Mouse (Mus musculus) forebrain, embryonic 12.5 days (tissue): ENCODE data around the gene Snx21. TPM values are rescaled to one million over a fixed set of nuclear protein-coding genes. Genes with fewer than 3 reads are reported as not detected.
A peak's percentile ranks its signal among the peaks of the same experiment; 100 is the strongest.

Experiments
- ATAC-seq: fragments of 200-750 bp; cut with Nextera tagmentation; 2 replicates; pipeline ENCODE4 v1.8.0; 2017; ENCODE audit warnings: moderate TSS enrichment; ENCODE audit not compliant: low FRiP score
- H3K27ac ChIP-seq: fragments of 300-500 bp; sonication (generic); 2 replicates; pipeline ENCODE4 v1.5.1; 2016; ENCODE audit warnings: mild to moderate bottlenecking
- H3K27me3 ChIP-seq: fragments of 300-500 bp; sonication (generic); 2 replicates; pipeline ENCODE4 v1.6.1; 2016; ENCODE audit warnings: mild to moderate bottlenecking
- H3K36me3 ChIP-seq: fragments of 300-500 bp; sonication (generic); replicated peaks from 2 replicates; pipeline ENCODE4 v1.6.1; 2016; ENCODE audit warnings: mild to moderate bottlenecking
- H3K4me1 ChIP-seq: fragments of 300-500 bp; sonication (generic); 2 replicates; pipeline ENCODE4 v1.6.1; 2016
- H3K4me2 ChIP-seq: fragments of 300-500 bp; sonication (generic); 2 replicates; pipeline ENCODE4 v1.6.1; 2016; ENCODE audit warnings: mild to moderate bottlenecking, moderate library complexity
- H3K4me3 ChIP-seq: fragments of 300-500 bp; sonication (generic); replicated peaks from 2 replicates; pipeline ENCODE4 v1.5.1; 2016; ENCODE audit warnings: mild to moderate bottlenecking
- H3K9ac ChIP-seq: fragments of 300-500 bp; sonication (generic); 2 replicates; pipeline ENCODE4 v1.6.1; 2016; ENCODE audit warnings: mild to moderate bottlenecking
- H3K9me3 ChIP-seq: fragments of 300-500 bp; sonication (generic); 2 replicates; pipeline ENCODE4 v1.6.1; 2016
- WGBS: fragments of 180-500 bp; shearing (Covaris S2); methylation state at CpG from one replicate; pipeline ENCODE4 v1.1.7; 2016; 5-methylcytosine and 5-hydroxymethylcytosine counted together
- polyA plus RNA-seq: library from polyadenylated mRNA; unstranded; fragments of >200 nt; fragmentation: Nextera tagmentation; extraction: Ambion mirVana; gene quantifications from 2 replicates; pipeline ENCODE4 v1.2.1, GENCODE M21; 2016

The Snx21 gene
- polyA plus RNA-seq, 1 experiment from 2014 or later: 13.0 TPM

DNA sequence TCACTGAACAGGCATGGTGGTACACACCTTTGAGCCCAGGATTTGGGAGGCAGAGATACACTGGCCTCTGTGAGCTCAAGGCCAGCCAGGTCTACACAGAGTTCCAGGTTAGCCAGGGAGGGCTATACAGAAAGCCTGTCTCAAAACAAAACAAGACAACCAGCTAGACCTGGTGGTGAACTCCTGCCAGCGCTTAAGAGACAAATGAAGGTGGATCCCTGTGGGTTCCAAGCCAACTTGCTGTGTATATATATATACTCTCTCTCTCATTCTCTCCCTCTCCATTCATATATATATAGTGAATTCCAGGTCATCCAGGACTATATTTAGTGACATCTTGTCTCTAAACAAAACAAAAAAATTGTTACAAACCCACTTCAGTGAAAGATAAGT, 18.3 kb downstream of the Snx21 start:
- no peak for ATAC-seq
- 74% methylated on average over 1 of the region's 1 CpGs for WGBS
- Histone ChIP-seq H3K9me3 (no peaks in the 10 kb centered on the region), H3K27ac (no peak overlapping the region), H3K4me1 (peaks cover 23% of the 10 kb centered on the region), H3K4me3 (peak overlapping the region; percentile 74), H3K9ac (peak overlapping the region; percentile 87), H3K27me3 (no peaks in the 10 kb centered on the region), H3K4me2 (peak overlapping the region; percentile 87), H3K36me3 (peaks cover 17% of the 10 kb centered on the region; the same call in 1 of the 2 replicates)

GRCm38 (mm10) chr2:164804533-164805331, 19.1 kb downstream of the Snx21 start, which contains the start of the genes Acot8 and Zswim3:
TSS of gene Acot8 (minus strand) at chr2:164804882.
TSS of gene Zswim3 (plus strand) at chr2:164805098.
- H3K4me2 ChIP-seq: peak within 1 kb of the TSS; percentile 91
- H3K27me3 ChIP-seq: no peaks in the 10 kb centered on the region
- H3K4me3 ChIP-seq: peak within 1 kb of the TSS; percentile 74
- peaks cover 9% of the 10 kb centered on the region; the same call in 1 of the 2 replicates for H3K36me3 ChIP-seq
- peaks cover 23% of the 10 kb centered on the region for H3K4me1 ChIP-seq
- peak within 1 kb of the TSS; percentile 87 for H3K9ac ChIP-seq
- peak within 1 kb of the TSS; percentile 83 for H3K27ac ChIP-seq
- no peaks in the 10 kb centered on the region for H3K9me3 ChIP-seq
- ATAC-seq: peak; percentile 97
- WGBS: under 1% methylated on average over 47 of the region's 47 CpGs

DNA sequence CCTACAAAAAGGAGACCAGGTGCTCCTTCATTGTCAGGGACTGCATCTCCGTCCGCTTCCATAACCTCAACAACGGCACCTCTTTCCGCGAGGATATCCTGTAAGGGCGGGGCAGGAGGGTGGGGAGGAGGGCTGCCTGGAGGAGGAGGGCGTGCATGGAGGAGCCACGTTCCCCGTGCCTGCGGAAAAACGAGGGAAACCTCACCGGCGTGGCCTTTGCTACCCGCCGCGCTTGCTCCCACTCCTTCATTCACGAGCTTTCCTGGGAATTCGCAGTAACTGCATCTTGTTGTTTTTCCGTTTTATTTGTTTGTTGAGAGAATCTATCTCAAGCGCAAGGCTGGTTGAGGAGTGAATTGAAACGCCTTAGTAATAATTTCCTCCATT, 19.7 kb downstream of the Snx21 start:
- peak; percentile 72 for ATAC-seq
- H3K9me3 ChIP-seq: no peaks in the 10 kb centered on the region
- peaks cover 5% of the 10 kb centered on the region; the same call in 1 of the 2 replicates for H3K36me3 ChIP-seq
- peak overlapping the region; percentile 74 for H3K4me3 ChIP-seq
- WGBS: under 1% methylated on average over 21 of the region's 21 CpGs
- H3K4me2 ChIP-seq: peak overlapping the region; percentile 91
- peaks cover 23% of the 10 kb centered on the region for H3K4me1 ChIP-seq
- peak overlapping the region; percentile 76 for H3K9ac ChIP-seq
- H3K27ac ChIP-seq: peak overlapping the region; percentile 83
- H3K27me3 ChIP-seq: no peaks in the 10 kb centered on the region

- H3K9ac ChIP-seq: no peak overlapping the region
Measured at GRCm38 (mm10) chr2:164806614-164807013, 21.0 kb downstream of the Snx21 start.

GRCm38 (mm10) chr2:164813557-164813956, 27.9 kb downstream of the Snx21 start:
- no peaks in the 10 kb centered on the region; the same call in 1 of the 2 replicates for H3K36me3 ChIP-seq
- H3K9ac ChIP-seq: no peak overlapping the region
- ATAC-seq: no peak
- H3K27ac ChIP-seq: no peak overlapping the region
- H3K4me1 ChIP-seq: no peaks in the 10 kb centered on the region; the same call in 1 of the 2 replicates
- H3K27me3 ChIP-seq: no peaks in the 10 kb centered on the region
- 66% methylated on average over 2 of the region's 2 CpGs for WGBS
- no peaks in the 10 kb centered on the region for H3K9me3 ChIP-seq
- no peak overlapping the region for H3K4me2 ChIP-seq
- no peak overlapping the region for H3K4me3 ChIP-seq

More at GRCm38 (mm10) chr2:164806614-164807013, 21.0 kb downstream of the Snx21 start:
- no peak for ATAC-seq
- H3K4me3 ChIP-seq: no peak overlapping the region
- 85% methylated on average over 7 of the region's 7 CpGs for whole genome bisulfite sequencing
- H3K9me3 ChIP-seq: no peaks in the 10 kb centered on the region
- H3K36me3 ChIP-seq: no peaks in the 10 kb centered on the region; the same call in 1 of the 2 replicates
- H3K27me3 ChIP-seq: no peaks in the 10 kb centered on the region
- peaks cover 23% of the 10 kb centered on the region for H3K4me1 ChIP-seq
- H3K4me2 ChIP-seq: no peak overlapping the region
- H3K27ac ChIP-seq: no peak overlapping the region

DNA sequence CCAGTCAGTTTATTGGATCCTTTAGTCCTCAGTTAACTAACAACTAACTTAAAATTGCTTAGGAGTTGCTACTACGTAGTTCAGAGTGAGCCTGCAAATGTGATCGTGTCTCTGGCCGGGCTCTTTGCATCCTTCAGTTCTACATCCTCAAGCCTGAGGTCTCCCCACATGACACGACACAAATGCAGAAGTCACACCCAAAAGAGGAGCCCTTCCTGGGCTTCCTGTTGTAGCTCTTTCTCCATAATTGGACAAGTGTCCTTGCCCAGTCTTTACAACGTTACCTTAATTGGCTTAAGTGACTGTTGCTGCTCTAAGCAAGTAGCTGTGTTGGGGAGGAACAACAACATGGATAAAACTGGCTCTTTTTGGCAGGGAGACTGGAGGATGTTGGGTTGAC, 29.7 kb downstream of the Snx21 start:
- H3K4me3 ChIP-seq: no peak overlapping the region
- H3K27ac ChIP-seq: no peak overlapping the region
- 89% methylated on average over 5 of the region's 5 CpGs for WGBS
- no peaks in the 10 kb centered on the region for H3K9me3 ChIP-seq
- no peak overlapping the region for H3K9ac ChIP-seq
- no peaks in the 10 kb centered on the region for H3K27me3 ChIP-seq
- no peak overlapping the region for H3K4me2 ChIP-seq
- ATAC-seq: no peak
- peaks cover 5% of the 10 kb centered on the region; the same call in 1 of the 2 replicates for H3K36me3 ChIP-seq
- no peaks in the 10 kb centered on the region; the same call in 1 of the 2 replicates for H3K4me1 ChIP-seq

- Histone ChIP-seq H3K9me3 (no peaks in the 10 kb centered on the region), H3K27ac (no peak overlapping the region), H3K4me1 (no peaks in the 10 kb centered on the region; the same call in 1 of the 2 replicates), H3K36me3 (peaks cover 9% of the 10 kb centered on the region), H3K4me3 (no peak overlapping the region), H3K27me3 (no peaks in the 10 kb centered on the region), H3K9ac (no peak overlapping the region), H3K4me2 (no peak overlapping the region)
- 89% methylated on average over 8 of the region's 8 CpGs for WGBS
- no peak for ATAC-seq
Measured at GRCm38 (mm10) chr2:164815821-164816220, 30.2 kb downstream of the Snx21 start.

DNA sequence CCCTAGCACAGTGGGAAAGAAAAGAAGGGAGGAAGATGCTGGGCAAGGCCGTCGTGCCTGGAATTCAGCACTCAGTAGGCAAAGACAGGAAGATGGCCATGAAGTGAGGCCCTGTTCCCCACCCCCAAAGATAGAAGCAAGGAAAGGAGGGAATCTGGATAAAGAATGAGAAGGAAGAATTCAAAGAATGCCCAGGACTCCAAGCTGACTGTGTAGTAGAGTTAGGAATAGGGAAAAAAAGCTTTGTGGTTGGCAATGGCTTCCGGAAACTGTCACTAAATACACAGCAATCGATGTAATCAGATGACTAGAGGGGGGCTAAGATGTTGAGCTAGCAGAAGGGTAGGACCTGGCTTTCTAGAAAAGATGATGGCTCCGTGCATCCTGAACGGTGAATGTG, 31.6 kb downstream of the Snx21 start:
- no peak overlapping the region for H3K4me2 ChIP-seq
- WGBS: 94% methylated on average over 6 of the region's 6 CpGs
- 0 out of 2 replicates have a peak overlapping the region, but pooled peaks have one; percentile 31 for H3K27ac ChIP-seq
- H3K36me3 ChIP-seq: peaks cover 16% of the 10 kb centered on the region
- no peaks in the 10 kb centered on the region for H3K27me3 ChIP-seq
- H3K9ac ChIP-seq: no peak overlapping the region
- H3K4me1 ChIP-seq: peaks cover 2% of the 10 kb centered on the region; the same call in 1 of the 2 replicates
- no peak for ATAC-seq
- no peak overlapping the region for H3K4me3 ChIP-seq
- H3K9me3 ChIP-seq: no peaks in the 10 kb centered on the region

DNA sequence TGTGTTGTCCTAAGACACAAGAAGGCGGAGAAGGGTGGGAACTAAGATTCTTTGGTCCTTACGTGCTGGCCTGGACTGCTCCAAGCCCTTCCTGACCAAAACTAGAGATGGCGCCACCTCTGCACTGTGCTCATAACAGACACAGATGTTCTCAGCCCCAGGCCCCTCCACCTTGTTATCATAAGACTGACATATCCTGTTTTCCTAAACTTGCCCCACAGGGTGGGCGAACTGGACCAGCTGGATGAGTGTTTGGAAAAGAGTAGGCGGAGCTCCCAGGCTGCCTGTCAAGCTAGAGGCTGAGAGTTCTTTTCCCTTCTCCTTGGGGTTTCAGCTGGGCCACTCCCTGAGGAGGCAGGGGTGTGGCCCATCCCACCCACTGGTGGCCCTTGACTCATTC, 32.1 kb downstream of the Snx21 start:
- no peak overlapping the region for H3K4me3 ChIP-seq
- no peaks in the 10 kb centered on the region for H3K27me3 ChIP-seq
- WGBS: 75% methylated on average over 5 of the region's 5 CpGs
- no peaks in the 10 kb centered on the region for H3K9me3 ChIP-seq
- H3K27ac ChIP-seq: 0 out of 2 replicates have a peak overlapping the region, but pooled peaks have one; percentile 31
- no peak overlapping the region for H3K4me2 ChIP-seq
- no peak overlapping the region for H3K9ac ChIP-seq
- peaks cover 16% of the 10 kb centered on the region for H3K36me3 ChIP-seq
- ATAC-seq: no peak
- peaks cover 6% of the 10 kb centered on the region; the same call in 1 of the 2 replicates for H3K4me1 ChIP-seq

DNA sequence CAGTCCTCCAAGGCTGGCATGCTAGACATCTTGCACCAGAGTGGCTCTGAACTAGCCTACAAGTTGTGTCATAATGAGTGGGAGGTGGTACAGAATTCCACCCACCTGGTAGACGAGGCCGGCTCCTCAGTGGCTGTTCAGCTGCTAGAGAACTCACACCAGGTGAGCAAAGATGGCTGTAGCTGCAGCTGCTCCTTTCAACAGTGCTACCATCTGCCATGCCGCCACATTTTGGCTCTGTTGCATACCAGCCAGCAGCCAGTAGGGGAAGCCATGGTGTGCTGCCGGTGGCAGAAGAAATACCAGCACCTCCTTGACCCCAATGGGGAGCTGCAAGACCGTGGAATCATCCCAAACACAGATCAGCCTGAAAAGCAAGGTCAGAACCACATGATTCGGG, 35.4 kb downstream of the Snx21 start:
- Histone ChIP-seq H3K4me3 (no peak overlapping the region), H3K27me3 (no peaks in the 10 kb centered on the region), H3K9ac (no peak overlapping the region), H3K4me1 (peaks cover 15% of the 10 kb centered on the region), H3K4me2 (no peak overlapping the region), H3K27ac (no peak overlapping the region), H3K9me3 (no peaks in the 10 kb centered on the region), H3K36me3 (peaks cover 31% of the 10 kb centered on the region)
- 92% methylated on average over 6 of the region's 6 CpGs for WGBS
- ATAC-seq: no peak

- peak; percentile 99 for ATAC-seq
- Histone ChIP-seq H3K27me3 (no peaks in the 10 kb centered on the region), H3K9me3 (no peaks in the 10 kb centered on the region), H3K36me3 (peaks cover 47% of the 10 kb centered on the region), H3K4me2 (peak within 1 kb of the TSS; percentile 53), H3K9ac (peak within 1 kb of the TSS; percentile 67), H3K27ac (peak within 1 kb of the TSS; percentile 88), H3K4me3 (peak within 1 kb of the TSS; percentile 64), H3K4me1 (peaks cover 15% of the 10 kb centered on the region)
- WGBS: 1% methylated on average over 32 of the region's 32 CpGs
Measured at GRCm38 (mm10) chr2:164822636-164823165, 37.1 kb downstream of the Snx21 start, which contains the start of gene Zswim1. TSS of gene Zswim1 (plus strand) at chr2:164822686.

- H3K4me1 ChIP-seq: peaks cover 15% of the 10 kb centered on the region
- H3K9ac ChIP-seq: peak overlapping the region; percentile 67
- H3K36me3 ChIP-seq: peaks cover 52% of the 10 kb centered on the region
- peak overlapping the region; percentile 53 for H3K4me2 ChIP-seq
- peak overlapping the region; percentile 88 for H3K27ac ChIP-seq
- no peaks in the 10 kb centered on the region for H3K27me3 ChIP-seq
- 3% methylated on average over 10 of the region's 10 CpGs for WGBS
- peak; percentile 75 for ATAC-seq
- H3K4me3 ChIP-seq: peak overlapping the region; percentile 64
- H3K9me3 ChIP-seq: no peaks in the 10 kb centered on the region
Measured at GRCm38 (mm10) chr2:164823181-164823585, 37.6 kb downstream of the Snx21 start.
